Mouse (Mus musculus): ENCODE results near the gene Tbck. TPM values are rescaled to one million over a fixed set of nuclear protein-coding genes. Genes with fewer than 3 reads are reported as not detected.

The Tbck gene
- polyA plus RNA-seq, 1 experiment from 2014 or later = 21.5 TPM

DNA sequence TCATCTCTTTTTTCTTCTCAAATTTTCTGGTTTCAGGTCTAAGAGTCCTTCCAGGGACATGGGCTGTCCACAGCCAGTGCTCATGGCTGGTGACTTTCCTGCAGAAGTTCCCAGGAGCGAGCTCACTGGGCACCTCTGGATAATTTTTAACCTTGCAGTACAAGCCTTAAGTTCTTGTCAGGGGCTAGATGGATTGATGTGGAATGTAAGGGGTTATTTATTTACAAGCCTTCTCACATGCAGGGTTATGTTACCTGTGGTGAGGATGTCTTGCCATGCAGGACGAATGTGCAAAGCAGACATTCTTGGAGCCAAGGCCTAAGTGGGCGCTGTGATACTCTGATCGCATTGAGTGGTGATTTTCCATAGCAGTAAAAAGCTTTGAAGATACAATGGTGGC, 181.7 kb downstream of the Tbck start:
- Histone ChIP-seq H3K4me3 (no peak overlapping the region), H3K9me3 (replicated peaks) (no peaks in the 10 kb centered on the region)
- WGBS = 92% methylated on average over 4 of the region's 4 CpGs

DNA sequence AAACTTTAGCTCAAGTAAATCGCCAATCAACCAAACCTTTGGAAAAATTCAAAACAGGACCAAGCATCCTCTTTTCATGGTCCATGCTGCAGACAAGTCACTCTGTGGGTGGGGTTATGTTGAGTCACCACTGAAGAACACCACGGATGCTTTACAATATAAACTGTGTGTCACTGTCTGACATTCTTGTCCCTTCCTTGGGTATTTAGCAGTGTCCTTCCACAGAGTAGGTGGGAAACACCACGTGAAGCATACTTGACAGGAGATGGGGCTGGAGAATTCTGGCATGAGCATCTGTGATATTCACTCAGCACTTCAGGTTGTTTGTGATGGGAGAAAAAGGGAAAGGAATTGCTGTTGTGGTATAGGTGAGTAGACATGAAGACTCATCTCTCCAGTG, 183.0 kb downstream of the Tbck start:
- no peaks in the 10 kb centered on the region for H3K4me1 ChIP-seq
- H3K36me3 ChIP-seq = no peaks in the 10 kb centered on the region
- no peaks in the 10 kb centered on the region for H3K27me3 ChIP-seq (ENCODE audit: low read depth, poor library complexity, severe bottlenecking)
- WGBS = 83% methylated on average over 3 of the region's 3 CpGs
- no peak overlapping the region for H3K4me3 ChIP-seq
- H3K9me3 ChIP-seq (replicated peaks) = no peaks in the 10 kb centered on the region
- DNase-seq (ENCODE audit: low spot score) = no peak
- H3K27ac ChIP-seq (replicated peaks) = no peak overlapping the region

More for the DNA sequence above, 181.7 kb downstream of the Tbck start:
- no peaks in the 10 kb centered on the region for H3K4me1 ChIP-seq
- no peak overlapping the region for H3K27ac ChIP-seq (replicated peaks)
- no peak for DNase-seq (ENCODE audit: low spot score)
- H3K27me3 ChIP-seq (ENCODE audit: low read depth, poor library complexity, severe bottlenecking) = no peaks in the 10 kb centered on the region
- no peaks in the 10 kb centered on the region for H3K36me3 ChIP-seq

DNA sequence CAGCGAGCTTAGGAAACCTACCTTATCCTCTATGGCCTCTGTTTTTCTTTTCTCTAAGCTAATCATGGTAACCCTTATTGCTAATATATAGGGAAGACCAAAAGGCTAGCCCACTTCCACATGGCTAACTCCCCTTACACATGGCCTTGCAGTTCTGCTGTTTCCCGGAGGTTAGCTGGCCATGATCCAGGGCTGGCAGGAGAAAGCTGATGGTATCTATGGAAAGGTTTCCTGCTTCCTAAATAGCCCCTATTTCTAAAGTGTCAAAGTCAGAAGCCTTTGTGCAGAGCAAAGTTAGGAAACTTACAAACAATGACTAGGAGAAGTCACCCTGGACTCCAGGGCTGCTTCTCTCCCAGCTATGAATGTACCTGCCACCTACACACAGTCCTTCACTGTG, 184.9 kb downstream of the Tbck start:
- DNase-seq (ENCODE audit: low spot score) = no peak
- Histone ChIP-seq H3K27ac (replicated peaks) (no peak overlapping the region), H3K4me1 (peaks cover 7% of the 10 kb centered on the region), H3K9me3 (replicated peaks) (no peaks in the 10 kb centered on the region), H3K36me3 (no peaks in the 10 kb centered on the region), H3K27me3 (ENCODE audit: low read depth, poor library complexity, severe bottlenecking) (no peaks in the 10 kb centered on the region), H3K4me3 (no peak overlapping the region)
- WGBS = 91% methylated on average over 2 of the region's 2 CpGs

DNA sequence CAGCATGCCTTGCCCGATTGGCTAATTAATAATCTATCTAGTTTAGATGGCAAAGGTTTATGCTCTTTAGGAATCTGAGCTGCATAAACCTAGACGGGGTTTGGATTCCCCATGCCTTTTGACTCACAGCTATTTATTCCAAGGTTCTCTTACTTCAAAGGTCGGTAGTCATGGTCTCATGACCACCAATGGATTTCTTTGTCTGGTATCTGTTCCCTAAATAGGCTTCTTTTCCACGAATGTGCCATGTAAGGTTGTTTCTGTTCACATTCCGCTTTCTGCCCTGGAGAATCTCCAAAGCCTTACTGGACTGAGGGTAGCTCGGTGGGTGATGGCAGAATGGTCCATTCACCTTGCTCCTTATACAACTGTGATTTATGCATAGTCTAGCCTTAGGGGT, 186.1 kb downstream of the Tbck start:
- H3K27me3 ChIP-seq (ENCODE audit: low read depth, poor library complexity, severe bottlenecking) = no peaks in the 10 kb centered on the region
- no peak overlapping the region for H3K27ac ChIP-seq (replicated peaks)
- 69% methylated on average over 6 of the region's 6 CpGs for WGBS
- H3K36me3 ChIP-seq = no peaks in the 10 kb centered on the region
- H3K4me1 ChIP-seq = peaks cover 7% of the 10 kb centered on the region
- H3K9me3 ChIP-seq (replicated peaks) = no peaks in the 10 kb centered on the region
- no peak for DNase-seq (ENCODE audit: low spot score)
- no peak overlapping the region for H3K4me3 ChIP-seq

DNA sequence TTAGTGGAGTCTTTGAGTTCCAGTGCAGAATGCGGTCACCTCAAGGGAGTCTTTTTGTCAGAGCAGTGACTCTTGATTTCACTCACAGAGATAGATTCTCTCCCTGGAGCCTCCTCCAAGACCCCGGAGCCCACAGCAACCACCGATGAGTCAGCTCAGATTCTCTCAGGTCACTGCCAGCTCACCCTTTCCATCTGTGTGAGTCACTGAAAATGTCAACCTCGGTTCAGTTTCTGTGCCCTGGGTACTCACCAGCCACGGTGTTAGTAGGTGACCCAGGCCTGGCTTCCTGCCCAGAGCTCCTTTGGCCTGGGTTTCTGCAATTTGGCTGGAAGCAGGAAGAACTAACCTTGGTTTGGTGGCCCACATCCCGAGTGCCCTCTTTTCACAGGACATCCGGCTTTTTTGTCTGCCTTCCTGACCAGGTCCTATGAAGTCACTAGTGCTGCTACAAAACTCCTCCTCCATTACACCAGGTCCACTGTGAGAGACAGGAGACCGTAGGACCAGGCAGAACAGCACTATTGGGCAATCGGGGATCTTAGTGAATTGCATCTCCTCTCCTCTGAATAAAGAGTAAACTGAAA, 187.5 kb downstream of the Tbck start:
- no peaks in the 10 kb centered on the region for H3K9me3 ChIP-seq (replicated peaks)
- H3K4me1 ChIP-seq = peaks cover 14% of the 10 kb centered on the region
- no peak overlapping the region for H3K4me3 ChIP-seq
- no peak for DNase-seq (ENCODE audit: low spot score)
- 87% methylated on average over 9 of the region's 9 CpGs for WGBS
- no peaks in the 10 kb centered on the region for H3K27me3 ChIP-seq (ENCODE audit: low read depth, poor library complexity, severe bottlenecking)
- no peak overlapping the region for H3K27ac ChIP-seq (replicated peaks)
- no peaks in the 10 kb centered on the region for H3K36me3 ChIP-seq

DNA sequence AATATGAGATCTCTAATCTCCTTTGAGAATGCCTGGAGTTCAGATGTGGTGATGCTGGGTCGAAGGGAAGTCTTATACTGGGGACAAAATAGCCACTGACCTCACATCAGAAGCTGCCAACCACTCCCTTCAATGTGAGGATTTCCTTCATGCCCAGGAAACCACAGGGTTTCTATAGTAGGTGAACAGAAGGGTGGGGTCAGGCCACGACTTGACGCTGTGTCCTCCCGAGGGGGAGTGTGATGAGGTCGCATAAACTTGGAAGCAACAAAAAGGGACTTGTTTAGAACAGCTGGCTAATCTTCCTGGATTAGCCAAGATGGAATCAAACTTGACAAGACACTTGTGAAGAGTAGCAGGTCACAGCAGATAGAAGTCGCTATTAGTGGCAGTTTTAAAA, 189.3 kb downstream of the Tbck start:
- 51% methylated on average over 6 of the region's 6 CpGs for WGBS
- no peaks in the 10 kb centered on the region for H3K9me3 ChIP-seq (replicated peaks)

DNA sequence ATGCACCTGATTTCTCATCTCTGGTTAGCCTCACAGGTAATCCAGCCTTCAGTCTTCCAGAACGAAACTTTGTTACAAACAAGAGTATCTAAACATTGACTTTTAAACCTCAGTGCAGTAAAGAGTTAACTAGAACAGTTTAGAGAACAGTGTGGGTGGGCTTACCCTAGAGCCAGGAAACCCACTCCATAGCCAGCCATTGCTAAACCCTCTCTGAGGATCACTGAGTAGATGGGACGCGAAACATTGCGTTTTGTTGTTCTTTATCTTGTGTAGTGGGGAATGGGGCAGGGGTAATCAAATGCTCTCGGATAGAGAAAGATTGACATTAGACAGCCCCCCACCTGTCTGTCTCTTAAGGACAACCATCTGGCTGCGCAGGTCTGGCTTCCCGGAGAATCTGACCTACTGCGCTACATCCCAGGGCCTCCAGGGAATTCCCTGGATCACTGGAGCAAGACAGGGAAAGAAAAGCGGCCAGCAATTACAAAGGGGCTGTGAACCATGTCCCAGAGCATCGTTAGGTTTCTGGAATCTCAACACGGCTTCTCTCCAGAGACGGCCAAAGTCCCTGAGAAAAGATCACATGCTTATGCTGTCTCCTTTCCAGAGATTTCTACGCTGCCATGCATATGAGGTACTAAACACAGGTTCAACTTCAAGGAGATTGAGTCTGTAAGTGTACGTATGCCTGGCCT, 192.2 kb downstream of the Tbck start:
- H3K27ac ChIP-seq (replicated peaks) = 0 out of 2 replicates have a peak overlapping the region, but pooled peaks have one; percentile 13
- H3K27me3 ChIP-seq (ENCODE audit: low read depth, poor library complexity, severe bottlenecking) = no peaks in the 10 kb centered on the region
- no peaks in the 10 kb centered on the region for H3K36me3 ChIP-seq
- H3K4me1 ChIP-seq = peaks cover 37% of the 10 kb centered on the region
- no peak overlapping the region for H3K4me3 ChIP-seq
- WGBS = 33% methylated on average over 14 of the region's 14 CpGs
- H3K9me3 ChIP-seq (replicated peaks) = no peaks in the 10 kb centered on the region
- DNase-seq (ENCODE audit: low spot score) = no peak

More for the DNA sequence above, 189.3 kb downstream of the Tbck start:
- Histone ChIP-seq H3K27me3 (ENCODE audit: low read depth, poor library complexity, severe bottlenecking) (no peaks in the 10 kb centered on the region), H3K4me3 (no peak overlapping the region), H3K4me1 (peaks cover 27% of the 10 kb centered on the region), H3K27ac (replicated peaks) (no peak overlapping the region), H3K36me3 (no peaks in the 10 kb centered on the region)
- no peak for DNase-seq (ENCODE audit: low spot score)

DNA sequence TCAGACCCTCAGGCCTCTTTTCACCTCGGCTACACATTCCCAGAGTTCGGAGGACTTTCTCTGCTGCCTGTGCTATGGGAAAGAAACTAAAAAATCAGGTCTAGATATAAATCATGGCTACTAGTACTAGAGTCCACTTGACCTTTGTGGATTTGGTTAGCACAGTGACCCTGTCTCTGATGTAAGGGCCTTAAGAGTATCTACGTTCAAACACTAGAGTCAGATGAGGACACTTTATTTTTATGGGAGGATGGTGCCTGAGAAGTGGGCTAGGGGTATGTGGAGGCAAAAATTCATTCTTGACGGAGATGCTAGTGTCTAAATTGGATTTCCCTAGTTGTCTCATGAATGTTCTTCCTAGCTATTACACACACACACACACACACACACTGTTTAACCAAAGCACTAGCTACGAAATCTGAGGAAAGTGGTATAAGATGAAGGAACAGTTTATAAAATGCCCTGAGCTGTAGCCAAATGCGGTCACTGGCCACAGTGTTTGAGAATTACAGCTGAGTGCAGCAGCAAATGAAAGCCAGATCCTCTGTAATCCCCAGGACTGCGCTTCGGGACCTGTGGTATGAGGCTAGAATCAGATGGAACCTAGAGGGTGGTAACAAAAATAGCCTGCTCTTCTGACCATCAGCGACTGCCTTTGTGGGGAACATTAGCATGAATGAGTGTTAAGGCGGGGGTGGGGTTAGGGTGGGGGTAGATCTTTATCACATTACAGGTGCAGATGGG, 193.2 kb downstream of the Tbck start:
- H3K27me3 ChIP-seq (ENCODE audit: low read depth, poor library complexity, severe bottlenecking) = no peaks in the 10 kb centered on the region
- 56% methylated on average over 10 of the region's 10 CpGs for WGBS
- H3K27ac ChIP-seq (replicated peaks) = 0 out of 2 replicates have a peak overlapping the region, but pooled peaks have one; percentile 4
- H3K4me3 ChIP-seq = no peak overlapping the region
- DNase-seq (ENCODE audit: low spot score) = no peak
- no peaks in the 10 kb centered on the region for H3K36me3 ChIP-seq
- no peaks in the 10 kb centered on the region for H3K9me3 ChIP-seq (replicated peaks)
- H3K4me1 ChIP-seq = peaks cover 37% of the 10 kb centered on the region

DNA sequence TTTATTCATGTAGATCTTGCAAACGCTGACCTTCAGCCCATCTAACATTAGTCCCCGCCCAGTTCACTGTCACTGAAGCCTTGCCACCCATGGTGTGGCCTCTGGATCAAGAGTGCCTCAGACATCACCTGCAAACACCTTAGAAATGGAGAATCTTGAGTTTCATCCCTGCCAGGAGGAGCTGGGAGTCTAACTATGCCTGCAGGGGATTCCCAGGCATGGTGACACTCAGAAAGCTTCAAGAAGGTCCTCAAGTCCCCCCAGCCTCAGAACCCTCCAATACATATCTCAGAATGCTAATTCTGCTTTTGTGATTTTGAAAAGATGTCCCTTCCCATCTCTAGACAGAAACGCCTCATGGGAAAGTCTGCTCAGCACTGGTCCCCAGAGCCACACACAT, 196.4 kb downstream of the Tbck start:
- Histone ChIP-seq H3K9me3 (replicated peaks) (no peaks in the 10 kb centered on the region), H3K27ac (replicated peaks) (peak overlapping the region; percentile 61), H3K4me3 (no peak overlapping the region), H3K4me1 (peaks cover 30% of the 10 kb centered on the region), H3K27me3 (ENCODE audit: low read depth, poor library complexity, severe bottlenecking) (no peaks in the 10 kb centered on the region), H3K36me3 (no peaks in the 10 kb centered on the region)
- WGBS = 81% methylated on average over 3 of the region's 3 CpGs
- DNase-seq (ENCODE audit: low spot score) = no peak

DNA sequence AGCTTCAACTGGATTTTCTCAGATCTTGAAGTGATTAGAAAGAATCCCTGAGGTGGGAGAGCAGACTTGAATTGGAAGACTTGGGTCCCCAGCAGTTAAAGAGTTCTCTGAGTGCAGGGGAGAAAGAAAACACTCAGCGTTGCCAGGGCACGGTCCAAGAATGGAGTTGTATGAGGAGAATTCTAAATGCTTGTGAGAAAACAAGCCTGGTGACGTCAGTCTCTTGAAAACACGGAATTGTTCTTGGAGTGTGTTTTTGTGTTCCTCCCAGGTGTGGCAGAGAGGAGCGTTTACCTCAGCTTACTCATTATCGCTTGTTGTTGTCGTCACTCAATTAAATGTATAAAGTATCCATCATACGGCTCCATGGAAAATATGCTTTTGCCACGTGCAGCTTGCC, 196.9 kb downstream of the Tbck start:
- DNase-seq (ENCODE audit: low spot score) = no peak
- no peaks in the 10 kb centered on the region for H3K27me3 ChIP-seq (ENCODE audit: low read depth, poor library complexity, severe bottlenecking)
- peaks cover 29% of the 10 kb centered on the region for H3K4me1 ChIP-seq
- H3K27ac ChIP-seq (replicated peaks) = peak overlapping the region; percentile 61
- WGBS = 68% methylated on average over 9 of the region's 9 CpGs
- H3K4me3 ChIP-seq = no peak overlapping the region
- no peaks in the 10 kb centered on the region for H3K9me3 ChIP-seq (replicated peaks)
- H3K36me3 ChIP-seq = no peaks in the 10 kb centered on the region

DNA sequence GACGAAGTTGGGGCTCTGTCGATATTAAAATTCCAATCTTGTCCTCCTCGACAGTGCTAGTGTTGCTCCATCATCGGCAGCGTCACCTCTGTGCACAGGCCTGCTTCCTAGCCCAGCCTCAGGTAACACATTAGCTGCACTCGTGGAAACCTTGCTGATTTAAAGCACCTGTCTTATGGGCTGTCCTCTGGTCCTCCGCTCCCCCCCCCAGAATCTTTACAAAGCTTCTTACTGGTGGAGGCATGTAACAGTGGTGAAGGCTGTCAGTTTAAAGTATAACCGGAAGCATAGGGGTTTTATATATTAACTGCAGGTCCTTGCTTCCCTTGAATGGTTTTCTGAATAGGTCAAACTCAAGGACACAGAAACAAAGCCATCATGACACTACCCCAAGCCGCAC, 199.3 kb downstream of the Tbck start:
- no peaks in the 10 kb centered on the region for H3K36me3 ChIP-seq
- no peak overlapping the region for H3K27ac ChIP-seq (replicated peaks)
- peaks cover 10% of the 10 kb centered on the region for H3K4me1 ChIP-seq
- 89% methylated on average over 9 of the region's 9 CpGs for WGBS
- H3K4me3 ChIP-seq = no peak overlapping the region
- no peak for DNase-seq (ENCODE audit: low spot score)
- H3K27me3 ChIP-seq (ENCODE audit: low read depth, poor library complexity, severe bottlenecking) = no peaks in the 10 kb centered on the region
- no peaks in the 10 kb centered on the region for H3K9me3 ChIP-seq (replicated peaks)

DNA sequence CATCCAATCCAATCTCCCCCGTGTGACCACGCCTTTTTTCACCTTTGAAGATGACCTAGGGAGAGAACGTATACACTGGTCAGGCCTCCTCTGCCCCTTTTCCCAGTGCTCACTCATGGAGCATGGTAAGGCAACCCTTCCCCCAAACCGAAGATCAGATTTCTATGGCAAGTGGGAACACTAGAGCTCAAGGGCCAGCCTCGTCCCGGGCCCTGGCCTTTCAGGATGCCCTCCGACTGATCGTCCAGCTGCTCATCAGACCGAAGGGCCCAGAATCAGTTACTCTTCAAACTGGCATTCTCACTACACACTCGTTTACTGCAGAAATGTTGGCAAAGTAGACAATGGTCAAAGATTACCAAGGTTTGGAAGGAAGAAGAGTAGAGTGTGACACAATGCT, 200.5 kb downstream of the Tbck start:
- DNase-seq (ENCODE audit: low spot score) = no peak
- H3K27me3 ChIP-seq (ENCODE audit: low read depth, poor library complexity, severe bottlenecking) = no peaks in the 10 kb centered on the region
- no peaks in the 10 kb centered on the region for H3K36me3 ChIP-seq
- H3K9me3 ChIP-seq (replicated peaks) = no peaks in the 10 kb centered on the region
- WGBS = 90% methylated on average over 10 of the region's 10 CpGs
- H3K4me1 ChIP-seq = peaks cover 10% of the 10 kb centered on the region
- no peak overlapping the region for H3K27ac ChIP-seq (replicated peaks)
- no peak overlapping the region for H3K4me3 ChIP-seq

DNA sequence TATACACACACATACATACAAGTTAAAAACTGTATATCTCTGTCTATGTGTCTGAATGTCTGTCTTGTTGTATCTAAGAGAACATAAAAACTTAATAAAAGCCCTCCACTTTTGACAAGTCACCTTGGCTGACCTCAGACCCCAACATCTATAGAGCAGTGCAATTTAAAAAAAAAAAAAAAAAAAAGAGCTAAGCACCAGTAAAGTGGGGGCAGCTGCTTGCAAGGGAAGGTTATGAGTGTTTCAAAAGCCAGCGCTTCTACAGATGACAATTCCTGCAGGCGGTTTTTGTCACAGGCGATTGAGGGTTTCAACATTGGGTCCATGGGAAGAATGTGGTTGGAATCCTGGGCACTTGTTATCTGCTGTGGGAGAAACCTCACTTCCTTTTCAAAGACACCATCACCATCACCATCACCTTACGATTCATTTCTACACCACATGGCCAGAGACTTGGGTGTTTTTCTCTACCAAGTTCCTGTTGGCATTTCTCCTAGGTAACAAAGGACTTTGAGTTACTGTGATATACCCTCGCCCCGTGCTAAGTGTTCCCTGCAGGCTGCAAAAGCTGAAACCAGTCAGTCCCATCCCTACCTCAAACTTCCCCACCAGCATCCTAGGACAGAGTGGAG, 202.6 kb downstream of the Tbck start:
- H3K4me1 ChIP-seq = no peaks in the 10 kb centered on the region
- no peaks in the 10 kb centered on the region for H3K36me3 ChIP-seq
- no peak overlapping the region for H3K4me3 ChIP-seq
- no peaks in the 10 kb centered on the region for H3K27me3 ChIP-seq (ENCODE audit: low read depth, poor library complexity, severe bottlenecking)
- H3K9me3 ChIP-seq (replicated peaks) = no peaks in the 10 kb centered on the region
- H3K27ac ChIP-seq (replicated peaks) = no peak overlapping the region
- 92% methylated on average over 6 of the region's 6 CpGs for WGBS
- no peak for DNase-seq (ENCODE audit: low spot score)
